Mouse (Mus musculus) stomach, embryonic 16.5 days (tissue): ENCODE measurements around the gene Samd10. TPM values are rescaled to one million over a fixed set of nuclear protein-coding genes. Genes with fewer than 3 reads are reported as not detected.

Experiments
- ATAC-seq: fragments of 200-750 bp; cut with Nextera tagmentation; 2 replicates; pipeline ENCODE4 v1.8.0; 2017; ENCODE audit warnings: moderate number of reproducible peaks, moderate TSS enrichment; ENCODE audit not compliant: insufficient read depth, low FRiP score
- H3K27ac ChIP-seq: fragments of 300-500 bp; sonication (generic); 2 replicates; pipeline ENCODE4 v1.5.1; 2014; ENCODE audit warnings: low read length
- H3K27me3 ChIP-seq: fragments of 300-500 bp; sonication (generic); 2 replicates; pipeline ENCODE4 v1.6.1; 2014; ENCODE audit warnings: low read length, control low read depth, mixed read lengths; ENCODE audit not compliant: control insufficient read depth, insufficient read depth
- H3K36me3 ChIP-seq: fragments of 300-500 bp; sonication (generic); 2 replicates; pipeline ENCODE4 v1.6.1; 2014; ENCODE audit warnings: low read length; ENCODE audit not compliant: control insufficient read depth, insufficient read depth
- H3K4me1 ChIP-seq: fragments of 300-500 bp; sonication (generic); 2 replicates; pipeline ENCODE4 v1.6.1; 2014; ENCODE audit warnings: low read length, control low read depth, mixed read lengths; ENCODE audit not compliant: control insufficient read depth, insufficient read depth
- H3K4me2 ChIP-seq: fragments of 300-500 bp; sonication (generic); 2 replicates; pipeline ENCODE4 v1.6.1; 2014; ENCODE audit warnings: low read depth, low read length, mixed read lengths
- H3K4me3 ChIP-seq: fragments of 300-500 bp; sonication (generic); replicated peaks from 2 replicates; pipeline ENCODE4 v1.5.1; 2014; ENCODE audit warnings: mild to moderate bottlenecking, low read length
- H3K9ac ChIP-seq: fragments of 300-500 bp; sonication (generic); 2 replicates; pipeline ENCODE4 v1.6.1; 2014; ENCODE audit warnings: low read length
- H3K9me3 ChIP-seq: fragments of 300-500 bp; sonication (generic); replicated peaks from 2 replicates; pipeline ENCODE4 v1.6.1; 2016; ENCODE audit warnings: low read length, control low read depth; ENCODE audit not compliant: control insufficient read depth
- WGBS: fragments of 180-500 bp; shearing (Covaris S2); extraction: QIAGEN DNeasy Blood & Tissue Kit; methylation state at CpG from one replicate; pipeline ENCODE4 v1.1.7; 2014; 5-methylcytosine and 5-hydroxymethylcytosine counted together
- polyA plus RNA-seq: library from polyadenylated mRNA; unstranded; fragments of >200 nt; fragmentation: Nextera tagmentation; extraction: Ambion mirVana; gene quantifications from 2 replicates; pipeline ENCODE4 v1.2.1, GENCODE M21; 2015

Gene Samd10
- polyA plus RNA-seq, 1 experiment from 2014 or later = 25.7 TPM

DNA sequence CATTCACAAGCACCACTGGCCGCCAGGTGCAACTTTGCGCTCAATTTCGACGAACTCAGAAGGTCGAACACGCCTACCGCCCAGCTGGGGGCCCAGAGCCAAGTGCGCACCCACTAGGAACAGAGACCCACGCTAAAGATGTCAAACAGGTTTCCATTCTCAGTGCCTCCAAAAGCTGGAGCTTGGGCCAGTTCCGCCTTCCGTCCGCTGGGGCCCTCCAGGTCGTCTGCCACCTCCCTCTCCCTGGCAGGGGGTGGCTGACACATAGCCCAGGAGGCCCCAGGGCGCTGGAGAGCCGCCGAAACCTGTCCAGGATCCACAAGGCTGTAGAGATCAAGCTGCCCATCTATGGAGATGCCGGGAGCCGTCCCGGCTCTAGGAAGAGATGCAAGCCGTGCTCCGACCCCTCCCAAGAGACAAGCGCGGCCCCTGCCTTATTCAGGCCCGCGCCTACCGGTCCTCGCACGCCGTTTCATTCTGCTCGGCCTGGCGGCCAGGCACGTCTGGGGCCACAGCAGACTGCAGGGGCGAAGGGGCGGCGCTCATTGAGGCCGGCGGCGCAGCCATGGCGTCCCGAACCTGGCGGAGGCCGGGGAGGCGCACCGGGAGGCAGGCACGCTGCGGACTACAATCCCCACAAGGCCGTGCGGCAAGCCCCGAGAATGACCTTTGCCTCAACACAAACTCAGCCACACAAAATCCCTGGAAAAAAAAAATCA, 17.5 kb downstream of the Samd10 start:
- peak; percentile 83 for ATAC-seq
- Histone ChIP-seq H3K36me3 (peaks cover 17% of the 10 kb centered on the region), H3K27ac (peak overlapping the region; percentile 98), H3K4me3 (peak overlapping the region; percentile 80), H3K4me2 (peak overlapping the region; percentile 97), H3K4me1 (peaks cover 34% of the 10 kb centered on the region), H3K27me3 (no peaks in the 10 kb centered on the region), H3K9ac (peak overlapping the region; percentile 96), H3K9me3 (no peaks in the 10 kb centered on the region)
- WGBS = under 1% methylated on average over 49 of the region's 49 CpGs

DNA sequence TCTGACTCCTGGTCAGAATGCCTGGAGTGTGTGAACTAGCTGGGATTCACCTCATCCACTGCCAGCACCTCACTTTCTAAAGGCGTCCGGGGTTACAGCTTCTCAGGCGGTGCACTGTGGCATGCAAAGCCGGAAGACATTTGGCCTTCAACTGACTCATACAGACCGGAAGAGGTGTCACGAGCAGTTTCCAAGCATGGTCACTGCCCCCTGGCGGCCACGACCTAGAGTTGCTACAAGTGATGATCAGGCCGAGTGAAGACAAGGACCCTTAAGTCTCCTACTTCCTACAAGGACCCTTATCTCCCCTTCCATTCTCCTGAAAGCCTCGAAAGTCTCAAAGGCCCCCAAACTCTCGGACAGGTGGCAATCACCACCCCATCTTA, 18.0 kb downstream of the Samd10 start:
- peak; percentile 88 for ATAC-seq
- Histone ChIP-seq H3K36me3 (peaks cover 12% of the 10 kb centered on the region), H3K4me3 (peak overlapping the region; percentile 80), H3K9me3 (no peaks in the 10 kb centered on the region), H3K9ac (peak overlapping the region; percentile 96), H3K27ac (peak overlapping the region; percentile 98), H3K27me3 (no peaks in the 10 kb centered on the region), H3K4me2 (peak overlapping the region; percentile 97), H3K4me1 (peaks cover 34% of the 10 kb centered on the region)
- WGBS = 0% methylated on average over 11 of the region's 11 CpGs

DNA sequence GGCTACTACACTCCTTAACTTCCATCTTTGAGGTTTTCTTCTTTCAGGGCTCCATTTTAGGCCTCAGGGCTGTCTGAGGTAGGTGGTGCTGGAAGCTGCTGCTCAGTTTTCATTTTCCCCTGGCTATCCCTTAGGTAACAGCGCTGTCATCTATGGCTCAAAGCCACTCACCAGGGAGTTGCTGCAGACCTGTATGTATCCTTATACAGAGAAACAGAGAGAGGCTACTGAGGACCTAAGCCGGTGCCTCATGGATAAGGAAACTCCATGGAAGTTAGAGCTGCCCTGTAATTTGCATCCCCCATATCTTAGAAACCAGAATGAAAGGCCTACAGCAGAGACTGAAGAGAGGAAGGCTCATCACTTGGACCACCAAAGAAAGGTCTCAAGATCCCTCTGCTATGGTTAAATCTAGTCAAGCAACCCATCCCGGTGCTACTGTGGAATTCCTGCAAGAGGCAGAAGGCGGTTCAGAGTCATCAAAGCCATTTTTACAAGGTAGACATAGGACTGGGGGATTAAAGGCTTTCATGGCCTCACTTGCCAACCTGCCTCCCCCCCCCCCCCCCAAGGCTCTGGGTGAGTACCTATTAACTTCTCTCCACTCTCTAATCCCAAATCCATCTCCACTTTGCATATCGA, 18.8 kb downstream of the Samd10 start:
- peaks cover 34% of the 10 kb centered on the region for H3K4me1 ChIP-seq
- peak overlapping the region; percentile 73 for H3K9ac ChIP-seq
- WGBS = 79% methylated on average over 5 of the region's 5 CpGs
- no peak for ATAC-seq
- H3K4me3 ChIP-seq = peak overlapping the region; percentile 80
- H3K27me3 ChIP-seq = no peaks in the 10 kb centered on the region
- H3K36me3 ChIP-seq = peaks cover 9% of the 10 kb centered on the region; the same call in 1 of the 2 replicates
- H3K4me2 ChIP-seq = peak overlapping the region; percentile 97
- H3K27ac ChIP-seq = peak overlapping the region; percentile 98
- H3K9me3 ChIP-seq = no peaks in the 10 kb centered on the region

DNA sequence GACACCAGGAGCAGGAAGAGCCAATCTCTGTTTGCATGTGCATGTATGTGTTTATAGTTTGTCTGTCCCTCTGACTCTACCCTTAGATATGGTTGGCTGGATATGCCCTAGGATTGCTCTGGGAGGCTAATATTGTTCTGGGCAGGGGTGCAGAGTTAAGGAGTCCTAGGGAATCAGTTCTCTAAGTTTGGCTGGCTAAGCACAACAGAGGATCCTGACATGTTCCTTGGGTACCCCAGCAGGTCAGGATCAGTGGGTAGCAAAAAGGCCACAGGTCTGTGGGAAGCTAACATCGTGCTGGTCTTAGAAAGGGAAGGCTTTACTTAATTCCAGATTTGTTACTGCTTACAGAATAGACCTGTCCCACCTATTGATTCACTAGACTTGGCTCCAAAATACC, 19.3 kb downstream of the Samd10 start:
- H3K9ac ChIP-seq = 0 out of 2 replicates have a peak overlapping the region, but pooled peaks have one; percentile 73
- H3K36me3 ChIP-seq = 0 out of 2 replicates have a peak, but pooled peaks cover 4% of the 10 kb centered on the region
- H3K4me2 ChIP-seq = no peak overlapping the region
- WGBS = 81% methylated on average over 1 of the region's 1 CpGs
- H3K4me3 ChIP-seq = no peak overlapping the region
- no peak for ATAC-seq
- no peak overlapping the region for H3K27ac ChIP-seq
- peaks cover 34% of the 10 kb centered on the region for H3K4me1 ChIP-seq
- no peaks in the 10 kb centered on the region for H3K27me3 ChIP-seq
- H3K9me3 ChIP-seq = no peaks in the 10 kb centered on the region

DNA sequence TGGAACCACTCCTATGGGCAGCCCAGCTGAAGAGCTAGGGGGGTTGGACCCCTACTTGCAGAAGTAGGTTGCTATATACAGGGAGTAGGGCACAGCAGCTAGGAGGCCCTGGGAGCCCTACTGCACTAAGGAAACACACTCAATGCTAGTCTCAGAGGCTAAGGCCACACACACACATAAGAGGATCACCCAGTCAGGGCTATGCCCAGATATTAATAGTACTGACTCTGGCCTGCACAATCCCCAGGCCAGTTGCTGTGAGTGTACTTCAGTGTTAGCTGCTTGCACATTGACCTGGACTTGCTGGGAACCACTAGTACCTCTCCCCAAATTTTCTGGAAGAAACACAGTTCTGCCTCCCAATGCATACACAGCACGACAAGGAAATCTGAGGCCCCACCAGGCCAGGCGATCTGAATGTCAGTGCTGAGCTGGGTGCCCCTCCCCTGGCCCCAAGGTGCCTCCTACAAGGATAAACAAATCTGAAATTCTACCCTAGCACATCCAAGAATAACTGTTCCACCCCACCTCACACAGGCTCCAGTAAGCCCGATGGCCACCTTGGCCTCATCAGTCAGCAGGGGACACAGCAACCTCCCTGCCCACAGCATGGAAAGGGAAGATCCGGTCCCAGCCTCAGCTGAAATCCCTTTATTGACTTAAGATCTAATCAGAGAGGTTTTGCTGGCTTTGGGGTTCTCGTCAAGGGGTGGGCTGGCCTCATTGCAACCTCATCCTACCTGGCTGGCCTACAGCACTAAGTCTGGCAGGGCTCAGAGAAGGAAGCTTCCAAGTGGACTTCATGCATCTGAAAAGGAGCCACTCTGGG, 20.0 kb downstream of the Samd10 start:
- peak overlapping the region; percentile 5; the same call in 1 of the 2 replicates for H3K4me2 ChIP-seq
- H3K27ac ChIP-seq = no peak overlapping the region
- no peaks in the 10 kb centered on the region for H3K9me3 ChIP-seq
- ATAC-seq = no peak
- no peaks in the 10 kb centered on the region for H3K36me3 ChIP-seq
- peaks cover 34% of the 10 kb centered on the region for H3K4me1 ChIP-seq
- peak overlapping the region; percentile 6; the same call in 1 of the 2 replicates for H3K9ac ChIP-seq
- H3K4me3 ChIP-seq = no peak overlapping the region
- H3K27me3 ChIP-seq = no peaks in the 10 kb centered on the region
- WGBS = 21% methylated on average over 5 of the region's 5 CpGs

DNA sequence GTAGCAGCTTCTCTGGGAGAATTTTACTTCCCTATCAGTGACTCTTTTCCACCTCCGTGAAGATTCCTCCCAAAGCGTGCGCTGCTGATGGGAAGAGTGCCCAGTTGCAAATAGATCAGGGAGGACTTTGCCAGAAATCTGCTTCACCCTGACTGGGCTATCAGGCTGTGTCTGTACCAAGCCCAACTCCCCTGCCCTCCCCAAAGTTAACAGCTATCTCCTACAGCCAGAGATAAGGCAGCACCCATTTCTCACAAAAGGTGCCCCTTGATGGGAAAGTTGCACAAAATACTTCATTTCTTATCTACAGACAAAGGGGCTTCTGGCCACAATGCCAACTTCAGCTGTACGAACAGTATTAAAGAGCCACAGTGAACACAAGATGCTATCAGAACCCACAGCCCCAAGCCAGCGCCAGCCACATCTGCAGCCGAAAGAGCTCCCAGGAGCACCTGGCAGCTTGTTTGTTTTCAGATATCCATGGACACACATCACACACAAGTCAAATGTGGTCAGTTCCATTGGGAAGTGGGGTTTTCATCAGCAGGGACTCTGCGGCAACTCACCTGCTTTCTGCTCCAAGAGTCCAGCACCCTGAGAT, 20.9 kb downstream of the Samd10 start:
- Histone ChIP-seq H3K4me2 (peak overlapping the region; percentile 5; the same call in 1 of the 2 replicates), H3K27ac (no peak overlapping the region), H3K4me3 (no peak overlapping the region), H3K9ac (peak overlapping the region; percentile 34), H3K27me3 (no peaks in the 10 kb centered on the region), H3K4me1 (peaks cover 34% of the 10 kb centered on the region), H3K9me3 (no peaks in the 10 kb centered on the region), H3K36me3 (peaks cover 3% of the 10 kb centered on the region; the same call in 1 of the 2 replicates)
- 63% methylated on average over 7 of the region's 7 CpGs for WGBS
- ATAC-seq = no peak

DNA sequence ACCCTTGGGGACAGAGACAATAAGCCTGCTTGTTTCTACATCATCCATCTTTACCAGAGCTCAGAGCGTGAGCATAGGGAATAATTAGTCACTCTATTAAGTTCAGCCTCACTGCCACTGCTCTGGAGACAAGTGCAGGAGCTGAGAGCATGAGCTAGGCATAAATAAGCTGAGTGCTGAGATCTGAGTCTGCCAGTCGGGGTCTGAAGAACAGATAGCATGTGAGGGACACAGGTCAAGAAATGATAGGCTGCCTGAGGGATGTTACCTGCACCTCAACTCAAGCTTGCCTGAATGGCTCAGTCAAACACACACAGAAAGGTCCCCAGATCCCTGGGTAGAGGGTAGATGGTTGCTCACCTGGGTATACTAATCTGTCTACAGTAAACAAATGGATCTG, 21.9 kb downstream of the Samd10 start:
- Histone ChIP-seq H3K9me3 (no peaks in the 10 kb centered on the region), H3K9ac (no peak overlapping the region), H3K27ac (no peak overlapping the region), H3K4me2 (no peak overlapping the region), H3K27me3 (no peaks in the 10 kb centered on the region), H3K4me3 (no peak overlapping the region), H3K4me1 (peaks cover 31% of the 10 kb centered on the region), H3K36me3 (peaks cover 7% of the 10 kb centered on the region; the same call in 1 of the 2 replicates)
- WGBS = 61% methylated on average over 2 of the region's 2 CpGs
- no peak for ATAC-seq

DNA sequence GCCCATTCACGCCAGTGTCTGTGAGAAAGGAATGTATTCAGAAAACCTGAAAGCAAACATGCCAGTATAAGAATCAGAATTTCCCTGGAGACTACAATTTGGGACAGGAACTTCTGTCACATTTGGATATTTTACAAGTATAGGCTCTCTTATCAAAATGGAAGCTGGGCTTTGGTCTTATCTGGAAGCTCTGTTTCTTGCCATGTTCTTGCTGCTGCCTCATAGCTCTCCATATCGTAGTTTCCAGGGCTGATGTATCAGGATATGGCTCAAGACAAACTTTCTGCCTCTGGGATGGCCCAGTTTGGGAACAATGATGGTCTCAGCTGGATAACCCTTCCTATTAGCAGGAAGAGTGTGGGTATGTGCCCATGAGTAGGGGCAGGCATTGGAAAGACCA, 22.4 kb downstream of the Samd10 start:
- H3K4me3 ChIP-seq = no peak overlapping the region
- WGBS = 87% methylated on average over 2 of the region's 2 CpGs
- H3K9me3 ChIP-seq = no peaks in the 10 kb centered on the region
- ATAC-seq = no peak
- peaks cover 7% of the 10 kb centered on the region; the same call in 1 of the 2 replicates for H3K36me3 ChIP-seq
- no peaks in the 10 kb centered on the region for H3K27me3 ChIP-seq
- H3K27ac ChIP-seq = no peak overlapping the region
- peaks cover 31% of the 10 kb centered on the region for H3K4me1 ChIP-seq
- H3K4me2 ChIP-seq = no peak overlapping the region
- no peak overlapping the region for H3K9ac ChIP-seq
